Mouse (Mus musculus) regulatory T cell (primary cell): ENCODE measurements at regions not wholly inside any gene's neighbourhood (a gene's known extent, or its start where the extent isn't known, plus 50 kb on each side); places are given as distances from the start of the nearest gene placed in this dataset.

ENCODE experiments used
- in situ Hi-C: fragments of 300-600 bp; cut with MboI, MseI; formaldehyde crosslinking; loops from one replicate; pipeline ENCODE4 v1.15.1; 2025; ENCODE audit warnings: high pct_unique_total_duplicates

- in situ Hi-C loops: no loop called here
Measured at GRCm38 (mm10) chr16:13487659-13488058, 180.3 kb downstream of the Parn start.

GRCm38 (mm10) chr16:13486571-13486970 lies 181.4 kb downstream of the Parn start:
- in situ Hi-C loops: no loop called here

- in situ Hi-C loops: no loop called here
Measured at GRCm38 (mm10) chr16:13480221-13480620, 187.7 kb downstream of the Parn start.

GRCm38 (mm10) chr16:13476653-13477052 lies 191.3 kb downstream of the Parn start:
- in situ Hi-C loops: loop anchor here (5.0 kb wide), 1 partner anchor 101 kb away; no protein-coding TSS in a partner anchor

- in situ Hi-C loops: loop anchor here (5.0 kb wide), 1 partner anchor 102 kb away; no protein-coding TSS in a partner anchor
Measured at GRCm38 (mm10) chr16:13474956-13475355, 193.0 kb downstream of the Parn start.

GRCm38 (mm10) chr16:13474274-13474673 lies 193.7 kb downstream of the Parn start:
- in situ Hi-C loops: no loop called here

GRCm38 (mm10) chr16:13467139-13467538 lies 200.8 kb downstream of the Parn start:
- in situ Hi-C loops: no loop called here
